Mouse (Mus musculus): ENCODE results near the gene 1700067K01Rik.
A peak's percentile ranks its signal among the peaks of the same experiment; 100 is the strongest.

GRCm38 (mm10) chr8:84003612-84004246 lies 2.4 kb downstream of the 1700067K01Rik start:
- TF ChIP-seq MAX (IDR thresholded peaks at IDR 0.05; ENCODE audit: low read length) (no peak), CTCF (IDR thresholded peaks at IDR 0.05 in 2 of 3, conservative IDR thresholded peaks at IDR 0.05 in 1 of 3; ENCODE audit: control insufficient read depth in 1 of 3, insufficient read depth in 1 of 3, low read depth in 2 of 3, low read length in 3 of 3, poor library complexity in 1 of 3, severe bottlenecking in 1 of 3) (no peak), POLR2A (IDR thresholded peaks at IDR 0.05; ENCODE audit: control insufficient read depth in 1 of 2, insufficient read depth in 1 of 2, low read depth in 1 of 2, low read length in 2 of 2, poor library complexity in 1 of 2) (no peak), NELFE (IDR thresholded peaks at IDR 0.05; ENCODE audit: low read depth, low read length) (no peak), MAFK (IDR thresholded peaks at IDR 0.05; ENCODE audit: borderline replicate concordance, low read depth, low read length) (no peak), MEF2A (IDR thresholded peaks at IDR 0.05; ENCODE audit: extremely low read depth, insufficient replicate concordance, low read depth, low read length, poor library complexity, severe bottlenecking) (no peak), MYC (IDR thresholded peaks at IDR 0.05; ENCODE audit: low read depth, low read length) (no peak), ETS1 (IDR thresholded peaks at IDR 0.05; ENCODE audit: low read depth, low read length) (no peak), ZC3H11A (IDR thresholded peaks at IDR 0.05; ENCODE audit: low read depth, low read length) (no peak), USF1 (IDR thresholded peaks at IDR 0.05; ENCODE audit: low read depth, low read length) (no peak), KAT2A (conservative IDR thresholded peaks at IDR 0.05; ENCODE audit: low read depth, low read length) (no peak), ZNF384 (IDR thresholded peaks at IDR 0.05; ENCODE audit: low read depth, low read length) (peak; percentile 84)
